Mouse (Mus musculus): Measurements from ENCODE around the gene Hist1h3e.
A peak's percentile ranks its signal among the peaks of the same experiment; 100 is the strongest.
"Not testable (repeated sequence)": the region's sequence is repeated elsewhere in the genome, so short reads cannot be mapped to it uniquely, and the experiment has no call there.

Gene Hist1h3e

GRCm38 (mm10) chr13:23562699-23563462 is 712 bp upstream of the Hist1h3e start:
- peak; percentile 73 for DNase-seq (ENCODE audit: low read depth)

GRCm38 (mm10) chr13:23561531-23561882 is 662 bp downstream of the Hist1h3e start:
- DNase-seq (ENCODE audit: low read depth): not testable (repeated sequence)

DNA sequence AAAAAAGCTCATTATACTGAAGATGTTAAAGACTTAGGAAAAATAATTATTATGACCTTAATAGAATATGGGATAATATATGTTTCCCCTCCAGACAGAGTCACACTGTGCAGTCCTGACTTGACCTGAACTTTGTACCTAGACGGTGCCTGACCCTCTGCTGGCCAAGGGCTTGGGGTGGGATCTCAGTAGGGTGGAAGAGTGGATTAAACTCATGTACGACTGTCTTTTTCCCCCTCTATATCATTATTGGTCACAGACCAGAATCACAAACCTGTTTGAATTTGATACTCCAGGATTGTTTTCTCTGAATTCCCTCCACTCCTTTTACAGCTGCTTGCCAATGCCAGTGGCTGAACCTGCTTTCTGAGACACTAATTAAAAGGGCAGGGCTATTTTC is 1.5 kb downstream of the Hist1h3e start:
- DNase-seq (ENCODE audit: low read depth): not testable (repeated sequence)

GRCm38 (mm10) chr13:23556906-23557305 is 5.3 kb downstream of the Hist1h3e start:
- no peak for DNase-seq (ENCODE audit: low read depth)

DNA sequence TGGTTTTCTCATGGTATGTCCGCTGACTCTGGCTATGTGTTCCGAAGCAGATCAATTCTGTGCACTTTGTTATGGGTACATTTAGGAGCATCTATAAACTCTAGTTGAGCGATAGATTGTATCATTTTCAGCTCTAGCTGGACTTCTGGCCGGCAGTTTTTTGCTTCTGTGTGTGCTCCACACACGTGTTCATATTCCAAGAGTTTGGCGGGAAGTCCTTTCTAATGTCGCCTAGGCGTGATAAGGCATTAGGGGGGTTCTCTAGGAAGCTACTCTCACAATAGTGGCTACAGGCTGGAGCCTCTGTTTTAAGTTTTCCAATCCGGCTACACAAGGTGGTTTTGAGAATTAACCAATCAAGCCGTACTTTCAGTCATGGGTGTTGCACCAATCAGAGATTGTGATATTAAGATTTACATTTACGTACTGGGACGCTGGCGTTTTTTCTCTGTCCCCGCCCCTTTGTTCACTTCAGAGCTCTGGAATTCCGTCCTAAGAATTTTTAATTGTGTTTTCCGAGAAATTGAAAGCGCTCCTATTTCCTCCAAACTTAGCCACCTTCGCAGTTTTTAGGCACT is 6.2 kb downstream of the Hist1h3e start:
- DNase-seq (ENCODE audit: low read depth): peak; percentile 89

GRCm38 (mm10) chr13:23554925-23555838 is 7.0 kb downstream of the Hist1h3e start:
- peak; percentile 83 for DNase-seq (ENCODE audit: low read depth)

DNA sequence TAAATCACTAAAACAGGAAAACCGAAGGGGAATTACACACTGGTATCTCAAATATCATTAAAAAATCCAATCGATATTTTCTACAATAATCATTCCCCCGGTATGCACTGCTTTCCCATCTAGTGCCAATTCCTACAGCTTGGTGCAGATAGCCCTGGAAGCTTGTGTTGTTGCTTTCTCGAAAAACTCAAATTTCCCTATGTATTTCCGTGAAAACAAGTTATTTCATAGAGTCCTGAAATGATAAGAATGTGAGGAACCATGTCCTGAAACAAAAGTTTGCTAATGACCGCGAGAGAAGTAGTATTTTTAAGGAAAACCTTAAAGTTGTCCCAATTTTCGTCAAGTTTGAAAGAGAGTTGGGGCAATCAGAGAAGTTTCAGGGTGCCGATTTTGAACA is 7.8 kb downstream of the Hist1h3e start:
- DNase-seq (ENCODE audit: low read depth): no peak

DNA sequence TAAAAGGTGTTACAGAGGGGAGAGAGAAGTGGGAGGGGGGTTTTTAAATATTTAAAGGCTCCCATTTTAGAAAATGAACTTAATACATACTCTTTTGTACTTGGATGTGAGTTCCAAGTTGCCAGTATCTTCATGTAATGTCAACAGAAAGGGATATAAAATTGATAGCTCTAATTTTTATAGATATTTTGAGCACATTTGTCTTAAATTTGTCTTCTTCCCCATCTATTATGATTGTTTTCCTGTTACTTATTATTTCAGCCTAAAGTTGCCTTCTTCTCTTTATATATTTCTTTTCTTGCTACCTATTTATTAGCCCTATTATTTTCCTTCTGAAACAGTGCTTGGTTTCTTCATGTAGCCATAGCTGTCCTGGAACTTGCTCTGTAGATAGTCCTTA is 9.2 kb downstream of the Hist1h3e start, which contains the start of gene Hist1h1d:
TSS of gene Hist1h1d (plus strand) at position 301 of the 400 bp plus-strand sequence.
- DNase-seq (ENCODE audit: low read depth): no peak

GRCm38 (mm10) chr13:23551931-23552914 is 9.9 kb downstream of the Hist1h3e start:
- DNase-seq (ENCODE audit: low read depth): no peak

- DNase-seq (ENCODE audit: low read depth): peak; percentile 91
Measured at GRCm38 (mm10) chr13:23551146-23551834, 10.9 kb downstream of the Hist1h3e start, which contains the start of gene Hist1h4f. TSS of gene Hist1h4f (minus strand) at chr13:23551648.

DNA sequence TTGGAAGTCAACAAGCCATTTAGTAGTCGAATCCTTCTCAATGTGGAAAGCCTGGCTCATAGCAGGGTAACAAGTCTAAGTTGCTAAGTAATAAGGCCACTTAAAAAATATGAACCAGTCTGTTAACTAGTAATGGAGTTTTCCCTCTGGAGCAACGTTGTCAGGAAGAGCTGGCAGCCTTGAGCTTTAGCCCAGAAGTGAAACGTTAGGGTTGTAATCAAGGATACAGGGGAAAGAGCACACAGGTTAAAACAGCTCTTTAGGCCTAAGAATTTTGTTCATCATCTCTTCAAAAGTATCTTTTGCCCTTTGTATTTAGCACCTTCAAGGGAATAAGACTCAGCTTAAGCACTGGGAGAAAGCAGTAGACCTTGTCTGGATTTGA is 11.4 kb downstream of the Hist1h3e start:
- no peak for DNase-seq (ENCODE audit: low read depth)

DNA sequence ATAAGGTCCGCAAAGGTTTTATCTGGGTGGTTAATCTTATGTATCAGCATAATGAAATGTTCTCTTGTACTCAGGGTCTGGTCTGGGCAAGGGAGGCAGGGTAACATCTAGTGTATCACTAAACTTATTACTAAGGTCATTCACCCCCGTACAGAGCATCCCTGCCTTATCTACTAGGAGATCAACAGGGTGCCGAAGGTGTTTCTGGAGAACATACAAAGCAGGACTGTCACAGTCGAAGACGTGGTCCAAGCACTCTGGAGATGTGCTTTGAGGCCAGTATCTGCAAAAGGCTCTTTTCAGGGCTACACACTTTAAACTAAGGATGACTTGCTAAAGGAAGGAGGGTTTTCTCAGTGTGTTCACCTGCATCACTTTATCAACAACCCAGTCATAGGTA is 15.5 kb downstream of the Hist1h3e start:
- no peak for DNase-seq (ENCODE audit: low read depth)

DNA sequence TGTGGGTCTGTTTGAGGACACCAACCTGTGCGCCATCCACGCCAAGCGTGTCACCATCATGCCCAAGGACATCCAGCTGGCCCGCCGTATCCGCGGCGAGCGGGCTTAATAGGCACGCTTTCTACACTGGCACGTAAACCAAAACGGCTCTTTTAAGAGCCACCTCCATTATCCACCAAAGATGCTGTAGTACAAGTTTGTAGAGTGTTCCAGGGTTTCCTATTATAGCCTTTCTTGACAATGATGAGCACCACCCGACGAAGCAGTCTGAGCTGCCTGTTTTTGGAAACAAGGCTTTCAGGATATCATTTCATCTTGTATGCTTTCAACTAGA is 17.4 kb downstream of the Hist1h3e start:
- DNase-seq (ENCODE audit: low read depth): peak; percentile 63

GRCm38 (mm10) chr13:23543965-23544786 is 18.0 kb downstream of the Hist1h3e start, which contains the start of gene Hist1h3f:
TSS of gene Hist1h3f (plus strand) at chr13:23544052.
- DNase-seq (ENCODE audit: low read depth): peak; percentile 97

- peak; percentile 94 for DNase-seq (ENCODE audit: low read depth)
Measured at GRCm38 (mm10) chr13:23542999-23543607, 19.1 kb downstream of the Hist1h3e start, which contains the start of gene Hist1h2bh. TSS of gene Hist1h2bh (minus strand) at chr13:23543392.

DNA sequence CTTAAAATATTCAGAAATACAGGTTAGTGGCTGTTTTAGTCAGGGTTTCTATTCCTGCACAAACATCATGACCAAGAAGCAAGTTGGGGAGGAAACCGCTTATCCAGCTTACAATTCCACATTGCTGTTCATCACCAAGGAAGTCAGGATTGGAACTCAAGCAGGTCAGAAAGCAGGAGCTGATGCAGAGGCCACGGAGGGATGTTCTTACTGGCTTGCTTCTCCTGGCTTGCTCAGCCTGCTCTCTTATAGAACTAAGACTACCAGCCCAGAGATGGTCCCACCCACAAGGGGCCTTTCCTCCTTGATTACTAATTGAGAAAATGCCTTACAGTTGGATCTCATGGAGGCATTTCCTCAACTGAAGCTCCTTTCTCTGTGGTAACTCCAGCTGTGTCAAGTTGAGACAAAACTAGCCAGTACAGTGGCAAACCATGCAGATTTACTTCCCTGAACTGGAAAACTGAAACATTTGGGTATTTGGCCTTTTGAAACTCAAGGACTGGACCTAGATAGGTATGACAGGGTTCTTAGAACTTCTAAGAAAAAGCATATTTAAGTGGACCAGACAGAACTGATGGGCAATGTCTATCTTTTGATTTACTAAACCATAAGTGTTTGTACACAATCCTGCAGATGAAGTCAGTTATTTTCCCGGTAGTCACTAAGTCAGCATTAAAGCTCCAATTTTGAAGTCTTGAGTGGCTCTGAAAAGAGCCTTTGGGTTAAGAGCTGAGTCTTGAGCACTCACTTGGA is 19.8 kb downstream of the Hist1h3e start:
- DNase-seq (ENCODE audit: low read depth): peak; percentile 41

DNA sequence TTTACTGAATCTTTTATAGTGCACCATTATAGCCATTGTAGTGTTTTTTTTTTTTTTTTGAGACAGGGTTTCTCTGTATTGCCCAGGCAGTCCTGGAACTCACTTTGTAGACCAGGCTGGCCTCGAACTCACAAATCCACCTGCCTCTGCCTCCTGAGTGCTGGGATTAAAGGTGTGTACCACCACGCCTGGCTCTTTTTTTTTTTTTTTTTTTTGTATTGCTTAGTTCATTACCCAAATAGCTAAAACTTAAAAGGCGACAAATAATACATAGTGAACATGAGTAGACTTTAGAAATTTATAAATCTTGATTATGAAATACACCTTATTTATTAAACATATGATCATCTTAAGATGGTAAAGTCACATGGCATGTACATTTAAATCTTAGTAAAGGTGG is 20.7 kb downstream of the Hist1h3e start:
- no peak for DNase-seq (ENCODE audit: low read depth)

DNA sequence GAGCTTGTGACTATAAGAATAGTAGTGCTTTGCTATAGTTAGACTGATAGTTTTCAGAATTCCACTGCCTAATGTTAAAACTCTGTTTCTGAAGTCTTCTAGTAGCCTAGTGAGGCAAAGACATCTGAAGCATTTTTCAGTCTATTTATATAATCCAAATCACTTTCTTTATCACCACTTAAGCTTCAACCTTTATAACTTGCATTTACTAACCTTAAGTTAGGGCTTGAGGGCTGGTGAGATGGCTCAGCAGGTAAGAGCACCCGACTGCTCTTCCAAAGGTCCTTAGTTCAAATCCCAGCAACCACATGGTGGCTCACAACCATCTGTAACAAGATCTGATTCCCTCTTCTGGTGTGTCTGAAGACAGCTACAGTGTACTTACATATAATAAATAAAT is 22.3 kb downstream of the Hist1h3e start:
- not testable (repeated sequence) for DNase-seq (ENCODE audit: low read depth)

- no peak for DNase-seq (ENCODE audit: low read depth)
Measured at GRCm38 (mm10) chr13:23538249-23538648, 23.9 kb downstream of the Hist1h3e start.

Data from naive thymus-derived CD4-positive, alpha-beta T cell, adult 2 months (primary cell).